Mouse (Mus musculus) olfactory bulb, adult 2 months (tissue): ENCODE measurements around the gene Ceacam16. TPM values are rescaled to one million over a fixed set of nuclear protein-coding genes. Genes with fewer than 3 reads are reported as not detected.

Experiments used
- H3K27ac ChIP-seq: fragments of 200-500 bp; 2 replicates; pipeline ENCODE4 v1.5.1; 2012; ENCODE audit warnings: low read depth, low read length; ENCODE audit not compliant: insufficient read depth
- H3K4me1 ChIP-seq: fragments of 200-500 bp; 2 replicates; pipeline ENCODE4 v1.6.1; 2012; ENCODE audit warnings: low read length; ENCODE audit not compliant: control insufficient read depth, insufficient read depth
- H3K4me3 ChIP-seq: fragments of 200-500 bp; 2 replicates; pipeline ENCODE4 v1.5.1; 2012; ENCODE audit warnings: mild to moderate bottlenecking, low read depth, low read length, moderate library complexity; ENCODE audit not compliant: insufficient read depth
- CTCF ChIP-seq: fragments of 200-500 bp; IDR thresholded peaks from 2 replicates; pipeline ENCODE4 v1.5.1; 2012; ENCODE audit warnings: low read depth, mild to moderate bottlenecking, low read length, moderate library complexity; ENCODE audit not compliant: insufficient read depth
- POLR2A ChIP-seq: fragments of 200-500 bp; IDR thresholded peaks from 2 replicates; pipeline ENCODE4 v1.6.1; 2012; ENCODE audit warnings: mild to moderate bottlenecking, low read depth, low read length, moderate library complexity; ENCODE audit not compliant: insufficient read depth
- WGBS: fragments of 180-500 bp; shearing (Covaris S2); methylation state at CpG from one replicate; pipeline ENCODE4 v1.1.7; 2018; 5-methylcytosine and 5-hydroxymethylcytosine counted together
- polyA plus RNA-seq: library from polyadenylated mRNA; stranded (reverse); fragments of >200 nt; gene quantifications from 2 replicates; pipeline ENCODE4 v1.2.4, GENCODE M21; 2012; ENCODE audit warnings: low replicate concordance; ENCODE audit not compliant: missing spikeins, insufficient read depth, insufficient read length

Ceacam16 gene
- polyA plus RNA-seq, 1 experiment = not detected

DNA sequence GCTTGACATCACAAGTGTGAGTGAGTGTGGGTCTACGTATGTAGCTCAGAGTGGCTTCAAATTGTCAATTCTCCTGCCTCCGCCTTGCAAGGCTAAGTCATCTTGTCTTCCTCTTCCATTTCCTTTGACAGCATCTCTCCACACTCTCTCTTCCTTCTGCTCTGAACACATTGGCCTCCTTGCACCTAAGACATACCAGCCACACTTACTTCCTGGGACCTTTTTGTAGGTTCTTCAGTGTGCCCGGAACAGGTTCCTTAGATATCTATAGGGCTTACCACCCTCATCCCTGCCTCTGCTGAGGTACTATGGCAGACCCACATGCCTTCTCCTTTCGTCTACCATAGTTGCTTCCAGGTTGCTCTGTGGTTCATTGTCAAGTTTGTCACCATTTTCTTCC is 47.9 kb downstream of the Ceacam16 start:
- H3K4me1 ChIP-seq = peaks cover 23% of the 10 kb centered on the region
- no peak overlapping the region for H3K27ac ChIP-seq
- 94% methylated on average over 4 of the region's 4 CpGs for WGBS
- TF ChIP-seq CTCF (no peak), POLR2A (no peak)
- H3K4me3 ChIP-seq = no peak overlapping the region

DNA sequence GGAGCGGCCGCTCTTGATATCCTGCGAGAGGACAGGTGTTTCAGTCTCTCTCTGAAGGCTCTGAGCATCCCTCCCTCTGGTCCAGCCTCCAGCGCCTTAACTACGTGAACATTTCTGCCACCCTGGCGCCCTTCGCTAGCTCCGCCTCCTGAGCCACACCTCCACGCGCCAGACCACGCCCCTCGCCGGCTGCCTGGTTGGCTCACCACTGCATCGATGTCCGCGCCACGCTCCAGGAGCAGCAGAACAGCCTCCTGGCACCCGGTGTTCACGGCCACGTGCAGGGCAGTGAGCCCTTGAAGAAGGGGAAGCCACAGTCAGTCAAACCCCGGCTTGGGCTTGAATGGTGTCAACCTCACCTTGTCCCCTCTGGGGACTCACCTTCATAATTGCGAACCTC is 50.0 kb downstream of the Ceacam16 start:
- Histone ChIP-seq H3K4me1 (peaks cover 15% of the 10 kb centered on the region), H3K4me3 (no peak overlapping the region), H3K27ac (no peak overlapping the region)
- WGBS = 10% methylated on average over 22 of the region's 22 CpGs
- no peak for TF ChIP-seq CTCF
- no peak for TF ChIP-seq POLR2A

DNA sequence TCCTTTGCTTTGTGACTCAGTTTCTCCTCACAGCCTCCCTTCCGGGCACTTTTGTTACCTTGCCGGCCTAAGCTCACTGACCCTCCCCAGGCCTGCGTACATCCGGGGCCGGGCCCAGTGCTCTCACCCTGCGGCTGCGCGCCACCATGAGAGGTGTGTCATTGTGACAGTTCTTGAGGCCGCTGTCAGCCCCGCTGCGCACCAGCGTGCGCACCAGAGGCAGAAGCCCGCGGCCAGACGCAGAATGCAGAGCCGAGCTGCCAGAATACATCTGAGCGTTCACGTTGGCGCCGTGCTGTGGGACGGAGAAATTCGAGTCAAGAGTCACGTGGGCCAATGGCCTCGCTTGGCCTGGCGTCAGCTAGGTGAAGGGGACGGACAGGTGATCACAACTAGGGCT is 51.7 kb downstream of the Ceacam16 start:
- Histone ChIP-seq H3K4me3 (peak overlapping the region; percentile 4; the same call in 1 of the 2 replicates), H3K27ac (no peak overlapping the region), H3K4me1 (peaks cover 11% of the 10 kb centered on the region)
- TF ChIP-seq CTCF = no peak
- 10% methylated on average over 27 of the region's 27 CpGs for WGBS

DNA sequence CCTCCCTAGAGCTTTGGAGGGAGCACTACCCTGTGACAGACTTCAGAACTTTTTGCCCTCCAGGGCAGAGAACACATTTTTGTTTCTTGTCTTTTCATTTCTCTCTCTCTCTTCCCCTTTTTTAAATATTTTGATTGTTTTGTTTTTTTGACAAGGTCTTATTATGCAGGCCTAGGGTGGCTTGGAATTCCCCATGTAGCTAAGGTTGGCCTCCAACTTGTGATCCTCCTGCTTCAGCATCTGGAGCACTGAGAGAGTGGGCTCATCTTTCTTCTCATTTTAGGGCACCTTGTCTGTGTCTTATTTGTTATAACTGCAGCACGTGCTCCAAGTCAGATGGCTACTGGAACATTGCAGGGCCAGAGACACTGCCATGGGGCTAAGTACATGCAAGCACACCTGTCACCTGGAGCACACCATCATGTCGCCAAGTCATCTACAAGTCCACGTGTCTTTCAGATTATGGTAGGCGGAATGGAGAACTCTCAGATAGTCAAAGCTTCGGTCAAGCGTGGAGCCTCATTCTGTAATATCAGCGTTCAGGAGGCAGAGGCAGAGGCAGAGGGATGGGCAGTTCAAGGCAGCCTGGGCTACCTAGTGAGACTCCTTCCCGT is 54.6 kb downstream of the Ceacam16 start:
- no peak overlapping the region for H3K4me3 ChIP-seq
- TF ChIP-seq CTCF (no peak), POLR2A (no peak)
- H3K4me1 ChIP-seq = peaks cover 11% of the 10 kb centered on the region
- no peak overlapping the region for H3K27ac ChIP-seq
- 84% methylated on average over 8 of the region's 8 CpGs for WGBS

DNA sequence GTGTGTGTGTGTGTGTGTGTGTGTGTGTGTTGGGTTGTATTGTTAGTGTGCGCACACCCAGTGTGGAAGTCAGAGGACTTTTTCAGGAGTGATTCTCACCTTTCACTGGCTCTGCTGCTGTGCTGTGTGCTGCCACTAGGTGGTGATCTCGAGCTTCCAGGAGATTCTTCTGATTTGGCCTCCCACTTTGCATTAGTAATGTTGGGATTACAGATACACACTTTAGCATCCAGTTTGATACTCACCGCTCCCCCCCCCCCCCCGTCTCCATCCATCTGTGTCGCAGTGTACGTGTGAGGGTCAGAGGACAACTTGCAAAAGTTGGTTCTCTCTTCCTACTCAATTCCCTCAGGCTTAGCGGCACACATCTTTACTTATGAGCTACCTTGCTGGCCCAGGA is 58.1 kb downstream of the Ceacam16 start:
- Histone ChIP-seq H3K4me3 (no peak overlapping the region), H3K4me1 (no peaks in the 10 kb centered on the region), H3K27ac (no peak overlapping the region)
- TF ChIP-seq CTCF = peak; percentile 44; the same call in 1 of the 2 replicates
- TF ChIP-seq POLR2A = no peak
- WGBS = 15% methylated on average over 7 of the region's 7 CpGs

Other genes with a start within 250 kb of the Ceacam16 start
- gene Relb, start 231.9 kb downstream of the Ceacam16 start, polyA plus RNA-seq = not detected in 2 replicates
- gene Clptm1, start 196.3 kb downstream of the Ceacam16 start, polyA plus RNA-seq = not detected in 2 replicates
- not detected in 2 replicates for gene Apoc2, start 183.4 kb downstream of the Ceacam16 start, polyA plus RNA-seq
- gene Gm44805, start 179.9 kb downstream of the Ceacam16 start, polyA plus RNA-seq = not detected in 2 replicates
- gene Apoc4, start 179.8 kb downstream of the Ceacam16 start, polyA plus RNA-seq = not detected in 2 replicates
- gene Apoc1, start 168.6 kb downstream of the Ceacam16 start, polyA plus RNA-seq = not detected in 2 replicates
- gene Apoe, start 162.1 kb downstream of the Ceacam16 start, polyA plus RNA-seq = 1,139 and 1,603 TPM in 2 replicates
- not detected in 2 replicates for gene Tomm40, start 145.9 kb downstream of the Ceacam16 start, polyA plus RNA-seq
- not detected in 2 replicates for gene Nectin2, start 110.8 kb downstream of the Ceacam16 start, polyA plus RNA-seq
- not detected in 2 replicates for gene Bcam, start 90.3 kb downstream of the Ceacam16 start, polyA plus RNA-seq
- gene Cblc, start 64.5 kb downstream of the Ceacam16 start, polyA plus RNA-seq = not detected in 2 replicates
- not detected in 2 replicates for gene Bcl3, start 38.5 kb downstream of the Ceacam16 start, polyA plus RNA-seq
- not detected in 2 replicates for gene Gm19345, start 9.3 kb downstream of the Ceacam16 start, polyA plus RNA-seq
- not detected in 2 replicates for gene Ceacam19, start 26.7 kb upstream of the Ceacam16 start, polyA plus RNA-seq
- gene Pvr, start 59.9 kb upstream of the Ceacam16 start, polyA plus RNA-seq = not detected in 2 replicates
- gene Igsf23, start 89.5 kb upstream of the Ceacam16 start, polyA plus RNA-seq = not detected in 2 replicates
- gene Ceacam20, start 104.1 kb upstream of the Ceacam16 start, polyA plus RNA-seq = not detected in 2 replicates
- gene Nlrp9b, start 130.2 kb upstream of the Ceacam16 start, polyA plus RNA-seq = not detected in 2 replicates
- gene Vmn1r91, start 238.4 kb upstream of the Ceacam16 start, polyA plus RNA-seq = not detected in 2 replicates